Mouse (Mus musculus) urinary bladder, adult 18-20 months (tissue): ENCODE measurements at regions not wholly inside any gene's neighbourhood (a gene's known extent, or its start where the extent isn't known, plus 50 kb on each side); places are given as distances from the start of the nearest gene placed in this dataset.

ENCODE experiments used
- DNase-seq, 2 experiments: peaks; one replicate each; pipeline ENCODE4 v3.0.0; 2022; ENCODE audit warnings: low spot score in 2 of 2, mixed read lengths in 2 of 2

- DNase-seq = no peak
Observed at GRCm38 (mm10) chr11:7361388-7361787, 147.7 kb upstream of the Igfbp3 start.

GRCm38 (mm10) chr11:7348601-7349000 is 134.9 kb upstream of the Igfbp3 start:
- no peak for DNase-seq

GRCm38 (mm10) chr11:7337826-7338225 is 124.1 kb upstream of the Igfbp3 start:
- DNase-seq = no peak

GRCm38 (mm10) chr11:7317409-7317970 is 103.8 kb upstream of the Igfbp3 start:
- DNase-seq = no peak

GRCm38 (mm10) chr11:7296252-7296651 is 82.5 kb upstream of the Igfbp3 start:
- no peak for DNase-seq

GRCm38 (mm10) chr11:7289242-7289938 is 75.7 kb upstream of the Igfbp3 start:
- no peak for DNase-seq

- DNase-seq = no peak
Observed at GRCm38 (mm10) chr11:7284836-7285490, 71.2 kb upstream of the Igfbp3 start.

- no peak for DNase-seq
Observed at GRCm38 (mm10) chr11:7282981-7283380, 69.3 kb upstream of the Igfbp3 start.

- no peak for DNase-seq
Observed at GRCm38 (mm10) chr11:7282188-7282587, 68.5 kb upstream of the Igfbp3 start.

- DNase-seq = no peak
Observed at GRCm38 (mm10) chr11:7281656-7282055, 67.9 kb upstream of the Igfbp3 start.

- no peak for DNase-seq
Observed at GRCm38 (mm10) chr11:7279891-7280290, 66.2 kb upstream of the Igfbp3 start.

GRCm38 (mm10) chr11:7272543-7272942 is 58.8 kb upstream of the Igfbp3 start:
- no peak for DNase-seq

- no peak for DNase-seq
Observed at GRCm38 (mm10) chr11:7270916-7271315, 57.2 kb upstream of the Igfbp3 start.

- DNase-seq = no peak
Observed at GRCm38 (mm10) chr11:7263971-7264370, 50.2 kb upstream of the Igfbp3 start.
